Mouse (Mus musculus): ENCODE measurements around the gene Fndc3b. TPM values are rescaled to one million over a fixed set of nuclear protein-coding genes. Genes with fewer than 3 reads are reported as not detected.
"Not testable (repeated sequence)": the region's sequence is repeated elsewhere in the genome, so short reads cannot be mapped to it uniquely, and the experiment has no call there.

Gene Fndc3b
- polyA plus RNA-seq, 1 experiment from 2014 or later: 13.3 TPM

DNA sequence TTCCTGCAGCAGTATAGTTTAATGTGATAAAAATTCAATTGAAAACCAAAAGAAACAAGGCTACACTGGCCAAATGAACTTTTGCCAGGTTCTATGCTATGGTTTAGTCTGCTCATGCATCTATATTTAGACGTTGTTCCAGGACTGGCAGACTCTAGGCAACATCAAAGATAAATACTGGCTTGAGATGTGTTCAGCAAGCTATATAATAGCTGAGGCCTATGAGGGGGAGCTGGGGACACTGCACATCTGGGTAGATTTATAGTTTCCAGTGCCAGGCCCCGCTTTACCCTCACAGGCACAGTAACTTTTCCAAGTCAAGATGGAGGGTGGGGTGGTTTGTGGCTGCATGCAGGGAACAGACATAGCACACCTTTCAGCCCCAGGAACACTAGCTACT, 231.7 kb downstream of the Fndc3b start:
- no peak overlapping the region for H3K4me2 ChIP-seq (replicated peaks; ENCODE audit: low read depth)
- no peaks in the 10 kb centered on the region for H3K9me3 ChIP-seq (ENCODE audit: control insufficient read depth)
- H3K4me3 ChIP-seq (ENCODE audit: low read depth, low read length): no peak overlapping the region
- H3K36me3 ChIP-seq (ENCODE audit: control insufficient read depth, insufficient read depth): peaks cover 20% of the 10 kb centered on the region; the same call in 1 of the 2 replicates
- TF ChIP-seq CTCF (IDR thresholded peaks at IDR 0.05; ENCODE audit: low read depth): no peak
- no peak for ATAC-seq
- no peaks in the 10 kb centered on the region for H3K27me3 ChIP-seq (replicated peaks; ENCODE audit: control insufficient read depth, insufficient read depth, low read length)
- H3K4me1 ChIP-seq (replicated peaks; ENCODE audit: control insufficient read depth, insufficient read depth, low read length): no peaks in the 10 kb centered on the region
- 65% methylated on average over 2 of the region's 2 CpGs for WGBS
- H3K9ac ChIP-seq (ENCODE audit: low read depth, low read length): no peak overlapping the region
- no peak overlapping the region for H3K27ac ChIP-seq (ENCODE audit: low read depth, low read length)

DNA sequence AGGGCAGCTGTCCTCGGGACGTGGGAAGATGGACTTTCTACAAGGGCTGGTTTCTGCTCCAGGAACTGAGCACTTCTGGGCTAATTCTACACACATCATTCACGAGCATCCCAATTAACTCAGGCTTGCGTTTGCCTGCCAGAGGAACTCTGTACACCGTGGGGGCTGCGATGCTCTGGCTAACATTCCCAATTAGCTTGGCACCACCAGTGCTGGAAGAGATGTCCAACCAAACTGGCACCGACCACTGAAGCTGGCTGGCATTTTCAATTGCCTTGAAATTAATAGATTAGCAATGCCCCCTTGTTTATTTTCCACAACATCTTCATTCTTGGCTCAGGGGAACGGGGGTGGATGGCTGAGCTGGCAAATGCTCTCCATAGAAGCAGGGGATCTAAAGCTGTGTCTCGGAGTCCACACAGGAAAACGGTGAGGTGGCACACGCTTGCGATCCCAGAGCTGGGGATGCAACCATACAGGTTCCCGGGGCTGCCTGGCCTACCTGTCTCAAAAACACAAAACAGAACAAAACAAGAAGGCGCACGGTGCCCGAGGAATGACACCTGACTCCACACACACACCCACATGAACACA, 232.4 kb downstream of the Fndc3b start:
- Histone ChIP-seq H3K27me3 (replicated peaks; ENCODE audit: control insufficient read depth, insufficient read depth, low read length) (no peaks in the 10 kb centered on the region), H3K9me3 (ENCODE audit: control insufficient read depth) (no peaks in the 10 kb centered on the region), H3K4me1 (replicated peaks; ENCODE audit: control insufficient read depth, insufficient read depth, low read length) (no peaks in the 10 kb centered on the region), H3K4me2 (replicated peaks; ENCODE audit: low read depth) (no peak overlapping the region), H3K4me3 (ENCODE audit: low read depth, low read length) (no peak overlapping the region), H3K36me3 (ENCODE audit: control insufficient read depth, insufficient read depth) (peaks cover 26% of the 10 kb centered on the region; the same call in 1 of the 2 replicates), H3K9ac (ENCODE audit: low read depth, low read length) (no peak overlapping the region), H3K27ac (ENCODE audit: low read depth, low read length) (no peak overlapping the region)
- no peak for ATAC-seq
- WGBS: 84% methylated on average over 16 of the region's 16 CpGs
- TF ChIP-seq CTCF (IDR thresholded peaks at IDR 0.05; ENCODE audit: low read depth): no peak

DNA sequence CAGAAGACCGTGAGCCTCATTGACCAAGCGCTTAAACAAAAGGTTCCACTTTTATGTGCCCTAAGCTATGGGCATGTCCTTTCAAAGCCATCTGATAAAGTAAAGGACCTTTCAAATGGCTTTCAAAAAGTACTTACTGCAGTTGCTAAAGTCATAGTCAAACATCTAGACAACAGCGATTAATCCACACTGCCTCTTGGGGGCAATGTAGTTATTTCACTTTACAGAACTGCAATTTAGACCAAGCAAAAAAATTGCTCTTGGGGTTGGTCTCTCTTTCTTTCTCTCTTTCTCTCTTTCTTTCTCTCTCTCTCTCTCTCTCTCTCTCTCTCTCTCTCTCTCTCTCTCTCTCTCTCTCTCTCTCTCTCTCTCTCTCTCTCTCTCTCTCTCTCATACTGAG, 233.4 kb downstream of the Fndc3b start:
- ATAC-seq; H3K9ac ChIP-seq (ENCODE audit: low read depth, low read length); H3K4me1 ChIP-seq (replicated peaks; ENCODE audit: control insufficient read depth, insufficient read depth, low read length); H3K4me3 ChIP-seq (ENCODE audit: low read depth, low read length); H3K4me2 ChIP-seq (replicated peaks; ENCODE audit: low read depth); H3K9me3 ChIP-seq (ENCODE audit: control insufficient read depth); H3K27ac ChIP-seq (ENCODE audit: low read depth, low read length); H3K27me3 ChIP-seq (replicated peaks; ENCODE audit: control insufficient read depth, insufficient read depth, low read length): not testable (repeated sequence)
- peak; percentile 39 for TF ChIP-seq CTCF (IDR thresholded peaks at IDR 0.05; ENCODE audit: low read depth)
- WGBS: 87% methylated on average over 3 of the region's 3 CpGs
- peaks cover 29% of the 10 kb centered on the region; the same call in 1 of the 2 replicates for H3K36me3 ChIP-seq (ENCODE audit: control insufficient read depth, insufficient read depth)

DNA sequence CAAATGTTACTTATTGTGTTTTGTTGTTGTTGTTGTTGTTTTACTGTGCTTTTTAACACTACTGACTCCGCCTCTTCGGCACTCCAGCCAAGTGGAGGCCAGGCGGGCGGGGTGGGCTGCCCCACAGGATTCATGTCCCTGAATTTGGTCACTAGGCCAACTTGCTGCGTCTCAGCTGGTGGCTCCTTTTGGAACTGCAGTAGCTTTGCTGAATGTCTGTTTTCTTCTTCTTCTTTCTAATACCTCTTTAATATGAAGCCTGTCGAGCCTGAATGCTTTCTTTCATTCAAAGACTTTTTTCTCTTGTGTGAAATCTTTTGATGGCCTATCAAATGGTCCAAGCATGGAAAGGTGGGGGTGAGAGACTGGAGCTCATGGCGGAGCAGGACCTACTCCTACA, 235.2 kb downstream of the Fndc3b start:
- no peak for ATAC-seq
- Histone ChIP-seq H3K4me2 (replicated peaks; ENCODE audit: low read depth) (no peak overlapping the region), H3K27me3 (replicated peaks; ENCODE audit: control insufficient read depth, insufficient read depth, low read length) (no peaks in the 10 kb centered on the region), H3K36me3 (ENCODE audit: control insufficient read depth, insufficient read depth) (peaks cover 26% of the 10 kb centered on the region; the same call in 1 of the 2 replicates), H3K4me3 (ENCODE audit: low read depth, low read length) (no peak overlapping the region), H3K27ac (ENCODE audit: low read depth, low read length) (no peak overlapping the region), H3K4me1 (replicated peaks; ENCODE audit: control insufficient read depth, insufficient read depth, low read length) (no peaks in the 10 kb centered on the region), H3K9ac (ENCODE audit: low read depth, low read length) (no peak overlapping the region), H3K9me3 (ENCODE audit: control insufficient read depth) (no peaks in the 10 kb centered on the region)
- 94% methylated on average over 7 of the region's 7 CpGs for WGBS
- TF ChIP-seq CTCF (IDR thresholded peaks at IDR 0.05; ENCODE audit: low read depth): no peak

DNA sequence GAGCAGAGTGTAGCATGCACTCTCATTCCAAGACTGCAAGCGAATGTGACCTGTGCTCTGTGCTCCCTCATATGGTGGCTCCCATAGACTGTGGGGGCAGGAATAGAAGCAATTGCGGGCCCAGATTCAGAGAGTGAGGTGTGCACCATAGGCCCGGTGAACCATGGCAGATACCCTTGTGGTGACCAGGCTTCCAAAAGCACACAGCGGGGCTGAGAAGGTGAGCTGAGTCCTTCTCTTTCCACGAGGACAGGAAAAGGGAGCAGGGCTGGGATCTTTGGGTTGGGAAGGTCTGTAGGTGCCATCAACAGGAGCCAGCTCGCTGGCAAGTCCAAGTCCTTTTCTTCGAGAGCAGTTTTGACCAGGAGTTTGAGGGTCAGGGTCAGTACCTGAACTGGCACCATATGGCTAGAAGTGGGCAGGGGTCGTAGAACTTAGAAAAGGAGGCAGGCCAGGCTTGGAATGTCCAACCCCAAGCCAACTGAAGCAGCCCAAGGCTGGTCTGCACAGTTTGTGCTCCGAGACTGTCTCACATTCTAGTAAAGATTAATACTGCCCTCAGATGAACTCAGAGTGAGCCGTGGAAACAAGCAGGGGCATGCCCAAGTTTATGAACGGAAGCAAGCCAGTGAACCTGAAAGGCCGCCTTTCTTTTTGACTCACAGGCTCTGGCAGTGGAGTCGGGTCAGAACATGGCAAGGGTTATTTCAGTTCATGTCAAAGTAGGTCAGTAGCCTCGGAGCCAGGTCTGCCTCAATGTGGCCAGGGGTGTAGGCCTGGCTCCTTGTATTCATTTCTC, 237.1 kb downstream of the Fndc3b start:
- no peak for ATAC-seq
- no peak overlapping the region for H3K4me3 ChIP-seq (ENCODE audit: low read depth, low read length)
- no peaks in the 10 kb centered on the region for H3K27me3 ChIP-seq (replicated peaks; ENCODE audit: control insufficient read depth, insufficient read depth, low read length)
- no peaks in the 10 kb centered on the region for H3K9me3 ChIP-seq (ENCODE audit: control insufficient read depth)
- H3K4me1 ChIP-seq (replicated peaks; ENCODE audit: control insufficient read depth, insufficient read depth, low read length): no peaks in the 10 kb centered on the region
- WGBS: 95% methylated on average over 14 of the region's 14 CpGs
- no peak overlapping the region for H3K9ac ChIP-seq (ENCODE audit: low read depth, low read length)
- no peak for TF ChIP-seq CTCF (IDR thresholded peaks at IDR 0.05; ENCODE audit: low read depth)
- peaks cover 31% of the 10 kb centered on the region for H3K36me3 ChIP-seq (ENCODE audit: control insufficient read depth, insufficient read depth)
- H3K27ac ChIP-seq (ENCODE audit: low read depth, low read length): no peak overlapping the region
- H3K4me2 ChIP-seq (replicated peaks; ENCODE audit: low read depth): no peak overlapping the region

DNA sequence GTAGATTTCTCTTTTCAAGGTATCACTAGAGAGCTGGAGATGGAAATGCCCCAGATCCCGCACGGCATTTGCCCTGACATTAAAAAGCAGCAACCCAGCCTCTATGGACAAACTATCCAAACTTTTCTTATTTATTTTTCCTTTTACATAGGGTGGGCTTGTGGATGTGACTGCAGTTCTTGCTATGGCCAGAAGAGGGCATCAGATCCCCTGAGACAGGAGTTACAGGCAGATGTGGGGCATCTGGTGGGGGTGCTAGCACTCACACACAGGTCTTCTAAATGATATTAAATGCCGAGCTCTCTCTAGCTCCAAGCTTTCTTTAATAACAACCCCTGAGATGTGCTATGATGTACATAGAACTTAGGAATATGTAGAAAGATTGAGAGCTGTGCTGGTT, 238.3 kb downstream of the Fndc3b start:
- peaks cover 41% of the 10 kb centered on the region for H3K36me3 ChIP-seq (ENCODE audit: control insufficient read depth, insufficient read depth)
- H3K27ac ChIP-seq (ENCODE audit: low read depth, low read length): no peak overlapping the region
- ATAC-seq: no peak
- no peak overlapping the region for H3K9ac ChIP-seq (ENCODE audit: low read depth, low read length)
- peak; percentile 57 for TF ChIP-seq CTCF (IDR thresholded peaks at IDR 0.05; ENCODE audit: low read depth)
- H3K27me3 ChIP-seq (replicated peaks; ENCODE audit: control insufficient read depth, insufficient read depth, low read length): no peaks in the 10 kb centered on the region
- H3K4me3 ChIP-seq (ENCODE audit: low read depth, low read length): no peak overlapping the region
- H3K4me2 ChIP-seq (replicated peaks; ENCODE audit: low read depth): no peak overlapping the region
- no peaks in the 10 kb centered on the region for H3K9me3 ChIP-seq (ENCODE audit: control insufficient read depth)
- H3K4me1 ChIP-seq (replicated peaks; ENCODE audit: control insufficient read depth, insufficient read depth, low read length): no peaks in the 10 kb centered on the region
- 93% methylated on average over 3 of the region's 3 CpGs for WGBS
